Mouse (Mus musculus) c-Kit-positive CD71-positive TER-119-positive erythroid progenitor cells, embryonic 14.5 days (primary cell): Measurements from ENCODE around the gene Aoah.

Experiments
- DNase-seq: peaks from one replicate; pipeline ENCODE4 v3.0.0-alpha.2; 2013; ENCODE audit warnings: low spot score

Gene Aoah

DNA sequence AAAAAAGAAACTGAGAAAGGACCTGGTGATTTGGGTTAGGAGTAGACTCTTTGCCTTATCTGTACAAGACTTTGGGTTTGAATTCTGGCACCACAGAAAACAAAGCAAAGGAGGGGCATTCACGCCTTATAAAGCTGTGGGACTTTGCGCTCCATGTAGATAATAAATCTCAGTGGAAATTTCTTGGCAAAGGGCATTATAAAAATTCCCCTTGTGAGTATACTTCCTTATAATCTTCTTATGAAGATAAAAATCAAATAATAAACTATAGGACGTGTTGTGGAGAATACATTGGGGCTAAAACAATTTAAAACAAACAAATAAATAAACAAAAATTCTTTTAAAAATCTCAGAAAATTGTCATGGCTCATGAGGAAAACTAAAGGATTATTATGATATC lies 280.9 kb downstream of the Aoah start, which contains the start of gene Olfr1370:
TSS of gene Olfr1370 (minus strand) at position 101 of the 400 bp plus-strand sequence.
- DNase-seq: no peak

DNA sequence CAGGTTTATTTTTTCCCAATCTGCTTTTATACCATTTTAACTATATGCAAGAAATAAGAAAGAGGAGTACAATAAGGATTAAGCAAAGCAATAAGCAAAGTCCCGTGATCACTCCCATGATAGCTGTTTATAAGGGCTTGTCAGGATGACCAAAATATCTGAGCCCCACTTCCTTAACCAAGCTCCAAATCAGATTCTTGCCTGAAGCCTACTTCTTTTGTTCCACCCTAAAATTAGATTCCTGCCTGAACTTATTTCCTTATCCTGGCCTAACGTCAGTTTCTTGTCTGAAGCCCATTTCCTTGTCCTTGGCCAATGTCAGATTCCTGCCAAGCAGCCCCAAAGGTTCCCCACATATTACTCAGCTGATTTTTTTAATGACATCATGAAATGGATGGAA lies 288.8 kb downstream of the Aoah start:
- no peak for DNase-seq
